Mouse (Mus musculus): ENCODE results near the gene Bbs4. TPM values are rescaled to one million over a fixed set of nuclear protein-coding genes. Genes with fewer than 3 reads are reported as not detected.
"Not testable (repeated sequence)": the region's sequence is repeated elsewhere in the genome, so short reads cannot be mapped to it uniquely, and the experiment has no call there.

Bbs4 gene
- polyA plus RNA-seq (2012; rRNA removed), result 37.0 and 37.2 TPM in 2 replicates

DNA sequence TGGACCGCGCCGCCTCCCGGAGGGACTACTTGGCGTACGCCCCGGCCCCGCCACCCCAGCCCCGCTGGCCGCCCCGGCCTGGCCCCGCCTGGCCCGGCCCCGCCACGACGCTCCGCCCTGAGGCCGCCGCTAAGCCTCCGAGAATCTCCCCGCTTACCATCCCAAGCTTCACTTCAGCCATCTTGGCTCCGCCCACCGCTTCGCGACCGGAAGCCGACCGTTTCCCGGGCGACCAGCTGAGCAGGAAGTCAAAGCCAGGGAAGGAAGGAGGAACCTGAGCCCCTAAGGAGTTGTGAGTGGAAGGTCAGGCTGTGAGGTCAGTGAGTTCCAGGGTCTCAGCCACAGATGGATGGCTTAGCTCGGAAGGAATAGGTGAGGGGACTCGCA lies at the start of gene Bbs4:
TSS of gene Bbs4 (minus strand) at position 256 of the 387 bp plus-strand sequence.
- H3K27me3 ChIP-seq (ENCODE audit: control insufficient read depth, insufficient read depth, low read length), result no peaks in the 10 kb centered on the region
- no peaks in the 10 kb centered on the region for H3K4me1 ChIP-seq (ENCODE audit: control insufficient read depth, insufficient read depth, low read length)
- peak within 1 kb of the TSS; percentile 21; the same call in 1 of the 2 replicates for H3K27ac ChIP-seq (ENCODE audit: insufficient read depth, low read length)
- peak; percentile 92 to 93 for DNase-seq
- H3K4me3 ChIP-seq (replicated peaks; ENCODE audit: insufficient read depth, low read depth, low read length), result peak within 1 kb of the TSS; percentile 92
- under 1% methylated on average over 24 of the region's 32 CpGs for WGBS
- TF ChIP-seq POLR2A (IDR thresholded peaks at IDR 0.05; ENCODE audit: borderline replicate concordance, insufficient read depth, low read length) (peak; percentile 75; the same call in 1 of the 2 replicates), CTCF (IDR thresholded peaks at IDR 0.05; ENCODE audit: borderline replicate concordance, insufficient read depth, low read depth, low read length) (no peak)

- Histone ChIP-seq H3K27me3 (ENCODE audit: control insufficient read depth, insufficient read depth, low read length) (no peaks in the 10 kb centered on the region), H3K4me1 (ENCODE audit: control insufficient read depth, insufficient read depth, low read length) (no peaks in the 10 kb centered on the region)
- 89% methylated on average over 4 of the region's 4 CpGs for WGBS
Observed at GRCm38 (mm10) chr9:59389086-59389485, 35.8 kb upstream of the Bbs4 start.

GRCm38 (mm10) chr9:59388311-59388710 lies 35.0 kb upstream of the Bbs4 start:
- no peaks in the 10 kb centered on the region for H3K4me1 ChIP-seq (ENCODE audit: control insufficient read depth, insufficient read depth, low read length)
- TF ChIP-seq CTCF (IDR thresholded peaks at IDR 0.05; ENCODE audit: borderline replicate concordance, insufficient read depth, low read depth, low read length) (no peak), POLR2A (IDR thresholded peaks at IDR 0.05; ENCODE audit: borderline replicate concordance, insufficient read depth, low read length) (no peak)

More at GRCm38 (mm10) chr9:59389086-59389485, 35.8 kb upstream of the Bbs4 start:
- H3K27ac ChIP-seq (ENCODE audit: insufficient read depth, low read length), result no peak overlapping the region
- DNase-seq, result no peak
- TF ChIP-seq CTCF (IDR thresholded peaks at IDR 0.05; ENCODE audit: borderline replicate concordance, insufficient read depth, low read depth, low read length) (no peak), POLR2A (IDR thresholded peaks at IDR 0.05; ENCODE audit: borderline replicate concordance, insufficient read depth, low read length) (no peak)
- H3K4me3 ChIP-seq (replicated peaks; ENCODE audit: insufficient read depth, low read depth, low read length), result no peak overlapping the region

GRCm38 (mm10) chr9:59387461-59387860 lies 34.2 kb upstream of the Bbs4 start:
- H3K4me3 ChIP-seq (replicated peaks; ENCODE audit: insufficient read depth, low read depth, low read length), result no peak overlapping the region
- WGBS, result 62% methylated on average over 3 of the region's 3 CpGs
- no peak for DNase-seq

More at GRCm38 (mm10) chr9:59388311-59388710, 35.0 kb upstream of the Bbs4 start:
- H3K27me3 ChIP-seq (ENCODE audit: control insufficient read depth, insufficient read depth, low read length), result no peaks in the 10 kb centered on the region
- H3K4me3 ChIP-seq (replicated peaks; ENCODE audit: insufficient read depth, low read depth, low read length), result no peak overlapping the region
- DNase-seq, result no peak
- 94% methylated on average over 1 of the region's 1 CpGs for WGBS
- no peak overlapping the region for H3K27ac ChIP-seq (ENCODE audit: insufficient read depth, low read length)

GRCm38 (mm10) chr9:59375626-59376025 lies 22.3 kb upstream of the Bbs4 start:
- 93% methylated on average over 15 of the region's 15 CpGs for WGBS
- no peak for TF ChIP-seq POLR2A (IDR thresholded peaks at IDR 0.05; ENCODE audit: borderline replicate concordance, insufficient read depth, low read length)
- TF ChIP-seq CTCF (IDR thresholded peaks at IDR 0.05; ENCODE audit: borderline replicate concordance, insufficient read depth, low read depth, low read length), result no peak
- H3K4me3 ChIP-seq (replicated peaks; ENCODE audit: insufficient read depth, low read depth, low read length), result no peak overlapping the region
- H3K4me1 ChIP-seq (ENCODE audit: control insufficient read depth, insufficient read depth, low read length), result no peaks in the 10 kb centered on the region
- no peak overlapping the region for H3K27ac ChIP-seq (ENCODE audit: insufficient read depth, low read length)
- DNase-seq, result no peak
- H3K27me3 ChIP-seq (ENCODE audit: control insufficient read depth, insufficient read depth, low read length), result no peaks in the 10 kb centered on the region

More at GRCm38 (mm10) chr9:59387461-59387860, 34.2 kb upstream of the Bbs4 start:
- TF ChIP-seq CTCF (IDR thresholded peaks at IDR 0.05; ENCODE audit: borderline replicate concordance, insufficient read depth, low read depth, low read length) (no peak), POLR2A (IDR thresholded peaks at IDR 0.05; ENCODE audit: borderline replicate concordance, insufficient read depth, low read length) (no peak)
- Histone ChIP-seq H3K27me3 (ENCODE audit: control insufficient read depth, insufficient read depth, low read length) (no peaks in the 10 kb centered on the region), H3K27ac (ENCODE audit: insufficient read depth, low read length) (no peak overlapping the region), H3K4me1 (ENCODE audit: control insufficient read depth, insufficient read depth, low read length) (no peaks in the 10 kb centered on the region)

GRCm38 (mm10) chr9:59369646-59370045 lies 16.3 kb upstream of the Bbs4 start:
- Histone ChIP-seq H3K27me3 (ENCODE audit: control insufficient read depth, insufficient read depth, low read length) (no peaks in the 10 kb centered on the region), H3K4me3 (replicated peaks; ENCODE audit: insufficient read depth, low read depth, low read length) (no peak overlapping the region), H3K4me1 (ENCODE audit: control insufficient read depth, insufficient read depth, low read length) (no peaks in the 10 kb centered on the region), H3K27ac (ENCODE audit: insufficient read depth, low read length) (no peak overlapping the region)
- WGBS, result 81% methylated on average over 9 of the region's 9 CpGs
- TF ChIP-seq CTCF (IDR thresholded peaks at IDR 0.05; ENCODE audit: borderline replicate concordance, insufficient read depth, low read depth, low read length), result no peak
- DNase-seq, result no peak

- TF ChIP-seq POLR2A (IDR thresholded peaks at IDR 0.05; ENCODE audit: borderline replicate concordance, insufficient read depth, low read length) (no peak), CTCF (IDR thresholded peaks at IDR 0.05; ENCODE audit: borderline replicate concordance, insufficient read depth, low read depth, low read length) (no peak)
- Histone ChIP-seq H3K4me3 (replicated peaks; ENCODE audit: insufficient read depth, low read depth, low read length) (no peak overlapping the region), H3K27me3 (ENCODE audit: control insufficient read depth, insufficient read depth, low read length) (no peaks in the 10 kb centered on the region), H3K4me1 (ENCODE audit: control insufficient read depth, insufficient read depth, low read length) (no peaks in the 10 kb centered on the region), H3K27ac (ENCODE audit: insufficient read depth, low read length) (no peak overlapping the region)
- WGBS, result 82% methylated on average over 5 of the region's 5 CpGs
- DNase-seq, result no peak
Observed at GRCm38 (mm10) chr9:59369220-59369619, 15.9 kb upstream of the Bbs4 start.

- DNase-seq; H3K4me3 ChIP-seq (replicated peaks; ENCODE audit: insufficient read depth, low read depth, low read length); H3K27ac ChIP-seq (ENCODE audit: insufficient read depth, low read length); H3K27me3 ChIP-seq (ENCODE audit: control insufficient read depth, insufficient read depth, low read length); H3K4me1 ChIP-seq (ENCODE audit: control insufficient read depth, insufficient read depth, low read length): not testable (repeated sequence)
- 55% methylated on average over 2 of the region's 3 CpGs for WGBS
Observed at GRCm38 (mm10) chr9:59360487-59360886, 7.2 kb upstream of the Bbs4 start.

DNA sequence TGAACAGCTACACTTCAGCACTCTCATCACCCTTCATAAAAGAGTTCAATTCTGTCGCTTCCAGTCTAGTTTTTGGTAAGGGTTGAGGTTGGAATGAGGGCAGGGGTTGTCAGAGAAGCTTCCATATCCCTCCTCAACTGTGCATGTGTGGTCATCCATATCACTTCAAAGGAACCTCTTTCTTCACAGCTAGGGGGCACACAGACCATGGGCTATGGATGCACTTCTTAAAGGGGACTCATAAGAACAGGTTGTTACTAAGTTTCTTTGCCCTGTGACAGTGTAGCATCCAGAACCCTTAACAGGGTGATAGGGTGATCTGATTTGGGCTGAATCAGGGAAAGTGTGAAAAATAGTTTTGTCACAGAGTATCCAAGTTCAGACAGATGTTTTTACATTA lies 4.7 kb upstream of the Bbs4 start:
- not testable (repeated sequence) for H3K27ac ChIP-seq (ENCODE audit: insufficient read depth, low read length); DNase-seq; H3K4me1 ChIP-seq (ENCODE audit: control insufficient read depth, insufficient read depth, low read length); H3K27me3 ChIP-seq (ENCODE audit: control insufficient read depth, insufficient read depth, low read length); H3K4me3 ChIP-seq (replicated peaks; ENCODE audit: insufficient read depth, low read depth, low read length)
- WGBS, result 38% methylated on average over 1 of the region's 1 CpGs
